Mouse (Mus musculus) intestine, embryonic 14.5 days (tissue): ENCODE data around the gene Lsm11. TPM values are rescaled to one million over a fixed set of nuclear protein-coding genes. Genes with fewer than 3 reads are reported as not detected.

Experiments used
- ATAC-seq: fragments of 200-750 bp; cut with Nextera tagmentation; replicated peaks from 2 replicates; pipeline ENCODE4 v1.8.0; 2017; ENCODE audit warnings: low read depth, moderate number of reproducible peaks, moderate TSS enrichment, moderate library complexity; ENCODE audit not compliant: low FRiP score, low TSS enrichment
- DNase-seq: peaks from one replicate; pipeline ENCODE4 v3.0.0-alpha.2; 2018; ENCODE audit warnings: low spot score
- H3K27ac ChIP-seq: fragments of 300-500 bp; sonication (generic); 2 replicates; pipeline ENCODE4 v1.5.1; 2014; ENCODE audit warnings: low read depth, mild to moderate bottlenecking, control low read depth
- H3K27me3 ChIP-seq: fragments of 300-500 bp; sonication (generic); replicated peaks from 2 replicates; pipeline ENCODE4 v1.6.1; 2014; ENCODE audit warnings: low read length, control low read depth; ENCODE audit not compliant: control insufficient read depth, insufficient read depth
- H3K36me3 ChIP-seq: fragments of 300-500 bp; sonication (generic); 2 replicates; pipeline ENCODE4 v1.6.1; 2014; ENCODE audit warnings: low read length, control low read depth; ENCODE audit not compliant: control insufficient read depth, insufficient read depth
- H3K4me1 ChIP-seq: fragments of 300-500 bp; sonication (generic); replicated peaks from 2 replicates; pipeline ENCODE4 v1.6.1; 2014; ENCODE audit warnings: low read length, control low read depth, mixed read lengths; ENCODE audit not compliant: control insufficient read depth, insufficient read depth
- H3K4me2 ChIP-seq: fragments of 300-500 bp; sonication (generic); 2 replicates; pipeline ENCODE4 v1.6.1; 2014; ENCODE audit warnings: low read length
- H3K4me3 ChIP-seq: fragments of 300-500 bp; sonication (generic); 2 replicates; pipeline ENCODE4 v1.5.1; 2014; ENCODE audit warnings: low read depth, low read length, control low read depth, mixed read lengths
- H3K9ac ChIP-seq: fragments of 300-500 bp; sonication (generic); 2 replicates; pipeline ENCODE4 v1.6.1; 2014; ENCODE audit warnings: mild to moderate bottlenecking, low read length
- H3K9me3 ChIP-seq: fragments of 300-500 bp; sonication (generic); 2 replicates; pipeline ENCODE4 v1.6.1; 2016; ENCODE audit warnings: low read length, control low read depth; ENCODE audit not compliant: control insufficient read depth
- WGBS: fragments of 180-500 bp; shearing (Covaris S2); extraction: QIAGEN DNeasy Blood & Tissue Kit; methylation state at CpG from one replicate; pipeline ENCODE4 v1.1.7; 2014; 5-methylcytosine and 5-hydroxymethylcytosine counted together
- polyA plus RNA-seq: library from polyadenylated mRNA; unstranded; fragments of >200 nt; fragmentation: Nextera tagmentation; extraction: Ambion mirVana; gene quantifications from 2 replicates; pipeline ENCODE4 v1.2.1, GENCODE M21; 2014

Lsm11 gene
- polyA plus RNA-seq = 9.2 and 9.4 TPM in 2 replicates

DNA sequence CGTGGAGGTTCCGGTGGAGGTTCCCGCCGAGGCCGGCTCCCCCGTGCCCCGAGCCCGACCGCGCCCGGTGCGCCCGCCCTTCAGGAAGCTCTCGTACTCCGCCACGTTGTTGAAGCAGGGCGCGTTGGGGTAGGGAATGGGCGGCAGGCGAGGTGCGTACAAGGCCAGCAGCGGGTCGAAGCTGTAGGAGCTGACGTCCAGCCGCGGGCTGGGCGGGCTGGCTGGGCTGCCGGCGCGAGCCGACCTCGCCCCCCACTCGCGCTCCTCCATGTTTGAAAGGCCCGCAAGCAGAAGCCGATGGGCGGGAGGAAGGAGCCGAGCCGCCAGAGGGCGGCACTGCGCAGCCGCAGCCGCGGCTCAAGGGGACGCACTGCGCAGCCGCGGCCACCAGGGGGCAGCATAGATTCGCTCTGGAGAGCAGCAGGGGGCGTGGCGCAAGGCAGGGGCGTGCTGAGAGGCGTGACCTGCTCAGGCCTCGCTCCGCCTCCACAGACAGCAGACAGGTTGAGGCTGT, at the start of gene Lsm11:
Gene Lsm11 (minus strand): TSS at position 293 of the 514 bp plus-strand sequence.
- ATAC-seq (peak; percentile 93), DNase-seq (peak; percentile 100)
- Histone ChIP-seq H3K9me3 (no peaks in the 10 kb centered on the region), H3K36me3 (peaks cover 10% of the 10 kb centered on the region), H3K27me3 (no peaks in the 10 kb centered on the region), H3K4me1 (peaks cover 10% of the 10 kb centered on the region), H3K9ac (peak within 1 kb of the TSS; percentile 79), H3K4me2 (peak within 1 kb of the TSS; percentile 67), H3K27ac (peak within 1 kb of the TSS; percentile 64; the same call in 1 of the 2 replicates), H3K4me3 (peak within 1 kb of the TSS; percentile 93)
- under 1% methylated on average over 46 of the region's 55 CpGs for WGBS

DNA sequence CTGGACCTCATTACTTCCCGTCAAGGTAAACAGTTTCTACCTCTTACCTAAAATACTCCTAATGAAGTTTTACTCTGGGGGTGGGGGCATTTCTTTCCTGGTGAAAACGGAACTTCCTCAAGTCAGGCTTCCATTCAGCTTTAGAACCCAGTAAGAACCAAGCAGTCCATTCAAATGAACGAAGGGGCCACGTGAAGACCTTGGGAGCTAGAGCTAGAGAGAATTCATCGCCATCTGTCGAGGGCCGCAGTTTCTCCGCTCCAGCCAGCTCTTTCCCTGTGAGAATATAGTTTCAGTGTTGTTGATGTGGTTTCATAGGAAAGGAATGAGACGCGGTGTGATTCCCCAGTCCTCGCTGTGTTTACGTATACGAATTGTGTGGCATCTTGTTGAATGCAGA, 47.4 kb upstream of the Lsm11 start:
- no peak for DNase-seq
- no peak overlapping the region for H3K27ac ChIP-seq

DNA sequence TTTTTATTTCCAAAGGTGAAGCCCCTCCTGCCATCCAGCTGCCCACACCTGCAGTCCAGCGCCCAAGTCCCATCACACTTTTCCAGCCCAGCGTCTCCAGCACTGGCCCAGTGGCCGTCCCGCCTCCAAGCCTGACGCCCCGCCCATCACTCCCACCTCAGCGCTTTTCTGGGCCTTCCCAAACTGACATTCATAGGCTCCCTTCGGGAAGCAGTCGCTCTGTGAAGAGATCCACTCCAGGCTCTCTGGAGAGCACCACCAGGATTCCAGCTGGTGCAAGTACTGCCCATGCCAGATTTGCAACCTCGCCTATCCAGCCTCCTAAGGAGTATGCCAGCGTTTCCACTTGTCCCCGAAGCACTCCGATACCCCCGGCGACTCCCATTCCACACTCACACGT, 46.9 kb upstream of the Lsm11 start:
- H3K4me2 ChIP-seq = peak overlapping the region; percentile 45
- no peak overlapping the region for H3K27ac ChIP-seq
- peak overlapping the region; percentile 7; the same call in 1 of the 2 replicates for H3K4me3 ChIP-seq
- H3K9ac ChIP-seq = no peak overlapping the region
- peaks cover 7% of the 10 kb centered on the region for H3K4me1 ChIP-seq
- WGBS = 8% methylated on average over 16 of the region's 16 CpGs
- no peaks in the 10 kb centered on the region for H3K27me3 ChIP-seq
- no peaks in the 10 kb centered on the region for H3K9me3 ChIP-seq
- ATAC-seq (peak; percentile 43; the same call in 1 of the 2 replicates), DNase-seq (peak; percentile 69)
- no peaks in the 10 kb centered on the region for H3K36me3 ChIP-seq

More for the DNA sequence above, 47.4 kb upstream of the Lsm11 start:
- H3K4me2 ChIP-seq = peak overlapping the region; percentile 45
- peaks cover 7% of the 10 kb centered on the region for H3K4me1 ChIP-seq
- no peaks in the 10 kb centered on the region for H3K36me3 ChIP-seq
- ATAC-seq = no peak
- H3K9me3 ChIP-seq = no peaks in the 10 kb centered on the region
- H3K27me3 ChIP-seq = no peaks in the 10 kb centered on the region
- H3K4me3 ChIP-seq = peak overlapping the region; percentile 7; the same call in 1 of the 2 replicates
- WGBS = 50% methylated on average over 13 of the region's 13 CpGs
- H3K9ac ChIP-seq = no peak overlapping the region

DNA sequence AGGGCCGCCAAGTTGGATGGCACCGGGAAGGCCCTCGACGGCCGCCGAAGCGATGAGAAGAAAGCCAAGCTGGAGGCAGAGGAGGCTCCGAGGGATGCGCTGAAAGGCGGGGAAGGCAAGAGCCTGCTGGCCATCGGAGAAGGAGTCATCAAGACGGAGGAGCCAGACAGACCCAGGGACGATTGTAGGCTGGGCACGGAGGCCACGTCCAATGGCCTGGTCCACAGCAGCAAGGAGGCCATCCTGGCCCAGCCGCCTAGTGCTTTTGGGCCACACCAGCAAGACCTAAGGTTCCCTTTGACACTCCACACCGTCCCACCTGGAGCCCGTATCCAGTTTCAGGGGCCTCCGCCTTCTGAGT, 36.1 kb upstream of the Lsm11 start:
- Histone ChIP-seq H3K27ac (peak overlapping the region; percentile 51; the same call in 1 of the 2 replicates), H3K27me3 (0 out of 2 replicates have a peak, but pooled peaks cover 2% of the 10 kb centered on the region), H3K9me3 (peaks cover 3% of the 10 kb centered on the region; the same call in 1 of the 2 replicates), H3K36me3 (no peaks in the 10 kb centered on the region), H3K9ac (peak overlapping the region; percentile 78), H3K4me1 (peaks cover 7% of the 10 kb centered on the region; the same call in 1 of the 2 replicates), H3K4me3 (peak overlapping the region; percentile 51), H3K4me2 (peak overlapping the region; percentile 82)
- 41% methylated on average over 19 of the region's 19 CpGs for WGBS
- DNase-seq (no peak), ATAC-seq (peak; percentile 33; the same call in 1 of the 2 replicates)

DNA sequence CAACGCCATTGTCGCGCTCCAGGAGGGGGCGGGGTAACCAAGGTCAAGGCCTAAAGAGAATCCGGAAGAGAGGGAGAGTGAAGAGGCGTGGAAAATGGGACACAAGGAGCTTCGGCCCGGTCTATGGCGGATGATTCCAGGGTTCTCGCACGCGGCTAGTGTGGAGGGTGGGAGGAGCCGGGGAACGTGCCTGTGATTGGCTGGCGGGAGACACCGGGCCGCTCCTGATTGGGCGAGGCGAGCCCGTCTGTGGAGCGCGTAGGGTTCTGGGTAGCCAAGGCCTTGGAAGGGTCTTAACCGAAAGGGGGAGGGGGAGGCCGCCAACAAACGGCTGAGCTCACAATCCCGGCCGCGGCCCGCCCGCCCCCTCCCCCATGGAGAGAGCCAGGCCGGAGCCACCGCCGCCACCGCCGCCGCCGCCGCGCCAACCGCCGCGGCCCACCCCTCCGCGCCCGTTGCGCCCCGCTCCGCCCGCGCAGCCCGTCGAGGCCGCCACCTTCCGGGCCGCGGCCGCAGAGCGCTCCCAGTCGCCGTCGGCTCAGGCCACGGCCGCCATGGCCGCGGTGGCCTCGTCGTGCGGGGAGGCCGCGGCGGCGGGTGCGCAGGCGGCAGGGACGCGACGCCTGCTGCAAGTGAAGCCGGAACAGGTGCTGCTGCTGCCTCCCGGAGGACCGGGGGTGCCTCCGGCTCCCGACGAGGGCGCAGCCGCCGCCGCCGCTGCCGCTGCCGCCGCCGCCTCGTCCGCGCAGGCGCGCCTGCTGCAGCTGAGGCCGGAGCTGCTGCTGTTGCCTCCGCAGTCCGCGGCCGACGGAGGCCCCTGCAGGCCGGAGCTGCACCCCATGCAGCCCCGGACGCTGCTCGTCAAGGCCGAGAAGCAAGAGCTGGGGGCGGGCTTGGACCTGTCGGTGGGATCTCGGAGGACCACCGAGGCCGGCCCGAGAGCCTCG, 35.5 kb upstream of the Lsm11 start, which contains the start of gene Sox30:
Gene Sox30 (plus strand): TSS at position 365 of the 947 bp plus-strand sequence.
- ATAC-seq (peak; percentile 95), DNase-seq (peak; percentile 80)
- no peaks in the 10 kb centered on the region for H3K36me3 ChIP-seq
- 0 out of 2 replicates have a peak, but pooled peaks cover 2% of the 10 kb centered on the region for H3K27me3 ChIP-seq
- peak within 1 kb of the TSS; percentile 78 for H3K9ac ChIP-seq
- H3K4me1 ChIP-seq = peaks cover 7% of the 10 kb centered on the region; the same call in 1 of the 2 replicates
- WGBS = 11% methylated on average over 89 of the region's 115 CpGs
- H3K4me3 ChIP-seq = peak within 1 kb of the TSS; percentile 51
- peak within 1 kb of the TSS; percentile 82 for H3K4me2 ChIP-seq
- peaks cover 3% of the 10 kb centered on the region; the same call in 1 of the 2 replicates for H3K9me3 ChIP-seq
- H3K27ac ChIP-seq = peak within 1 kb of the TSS; percentile 51; the same call in 1 of the 2 replicates

DNA sequence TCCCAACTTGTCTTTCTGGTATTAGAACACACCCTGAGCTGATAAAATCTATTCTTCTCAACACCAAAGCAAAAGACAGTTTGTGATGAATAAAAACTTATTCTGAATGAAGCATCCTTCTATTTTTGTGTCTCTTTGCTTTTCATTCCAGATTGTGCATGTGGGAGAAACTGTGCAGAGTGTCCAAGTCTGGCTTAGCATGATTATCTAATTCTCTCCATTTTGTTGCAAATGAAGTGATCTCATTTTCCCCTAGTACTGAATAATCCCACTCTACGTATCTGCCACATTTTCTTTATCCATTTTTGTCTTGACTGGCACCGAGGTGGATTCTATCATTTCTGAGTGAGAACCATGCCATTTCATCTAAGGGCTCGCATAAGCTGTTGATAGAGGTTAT, 31.3 kb upstream of the Lsm11 start:
- H3K9me3 ChIP-seq = peaks cover 3% of the 10 kb centered on the region; the same call in 1 of the 2 replicates
- ATAC-seq (no peak), DNase-seq (no peak)
- peaks cover 4% of the 10 kb centered on the region; the same call in 1 of the 2 replicates for H3K4me1 ChIP-seq
- no peak overlapping the region for H3K9ac ChIP-seq
- H3K27ac ChIP-seq = no peak overlapping the region
- WGBS = 87% methylated on average over 3 of the region's 3 CpGs
- H3K27me3 ChIP-seq = 0 out of 2 replicates have a peak, but pooled peaks cover under 1% of the 10 kb centered on the region
- H3K36me3 ChIP-seq = no peaks in the 10 kb centered on the region
- no peak overlapping the region for H3K4me3 ChIP-seq
- no peak overlapping the region for H3K4me2 ChIP-seq

DNA sequence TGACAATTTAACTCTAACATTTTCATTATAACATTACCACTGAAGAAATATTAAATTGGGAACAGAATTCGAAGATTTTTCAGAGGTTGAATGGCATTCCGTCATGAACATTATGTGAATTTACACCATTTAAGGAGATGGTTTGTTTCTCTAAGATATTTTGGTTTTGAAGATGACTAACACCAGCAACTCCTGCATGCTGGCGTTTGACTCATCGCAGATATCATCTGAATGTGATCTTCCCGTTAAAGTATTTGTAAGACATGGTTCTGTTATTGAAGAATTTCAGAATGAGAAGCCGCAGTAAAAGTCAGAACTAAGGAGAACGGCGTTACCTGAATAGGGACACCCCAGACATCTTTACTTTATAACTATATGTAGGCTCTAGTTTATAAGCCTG, 29.7 kb upstream of the Lsm11 start:
- 85% methylated on average over 8 of the region's 8 CpGs for WGBS
- H3K27ac ChIP-seq = no peak overlapping the region
- no peaks in the 10 kb centered on the region for H3K36me3 ChIP-seq
- H3K4me3 ChIP-seq = no peak overlapping the region
- no peak overlapping the region for H3K9ac ChIP-seq
- DNase-seq (no peak), ATAC-seq (no peak)
- H3K4me2 ChIP-seq = no peak overlapping the region
- H3K9me3 ChIP-seq = no peaks in the 10 kb centered on the region
- no peaks in the 10 kb centered on the region for H3K27me3 ChIP-seq
- H3K4me1 ChIP-seq = no peaks in the 10 kb centered on the region

DNA sequence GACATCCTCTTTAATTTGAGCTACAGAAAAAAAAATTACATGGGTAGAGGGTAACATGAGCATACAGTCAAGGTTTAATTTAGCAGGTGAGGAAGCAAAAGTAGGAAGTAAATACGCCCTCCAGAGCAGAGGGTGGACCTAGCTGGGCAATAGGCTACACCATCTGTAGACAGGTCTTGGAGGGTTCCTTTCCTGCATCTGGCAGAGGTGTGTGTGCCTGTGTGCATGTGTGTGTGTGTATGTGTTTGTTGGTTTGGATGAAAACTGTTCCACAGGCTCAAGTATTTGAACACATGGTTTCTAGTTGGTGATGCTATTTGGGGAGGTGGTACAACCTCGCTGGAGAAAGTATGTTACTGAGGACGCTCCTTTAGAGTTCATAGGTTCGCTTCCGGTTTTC, 28.9 kb upstream of the Lsm11 start:
- no peak overlapping the region for H3K4me3 ChIP-seq
- DNase-seq (no peak), ATAC-seq (no peak)
- no peaks in the 10 kb centered on the region for H3K36me3 ChIP-seq
- no peaks in the 10 kb centered on the region for H3K4me1 ChIP-seq
- H3K9me3 ChIP-seq = no peaks in the 10 kb centered on the region
- H3K27me3 ChIP-seq = no peaks in the 10 kb centered on the region
- no peak overlapping the region for H3K4me2 ChIP-seq
- no peak overlapping the region for H3K9ac ChIP-seq
- no peak overlapping the region for H3K27ac ChIP-seq
- WGBS = 88% methylated on average over 5 of the region's 5 CpGs
